Mouse (Mus musculus): ENCODE measurements around the gene Slc25a26.

- no peak for TF ChIP-seq CTCF (IDR thresholded peaks at IDR 0.05; ENCODE audit: insufficient read depth, low read depth, low read length)
- TF ChIP-seq POLR2A (IDR thresholded peaks at IDR 0.05; ENCODE audit: insufficient read depth, low read depth, low read length) = no peak
Observed at GRCm38 (mm10) chr6:94592243-94592642, 92.1 kb downstream of the Slc25a26 start.
